Mouse (Mus musculus) cerebral cortex, adult 2 months (tissue): ENCODE measurements around the gene Helz2.

Source experiments
- WGBS: fragments of 180-500 bp; shearing (Covaris S2); methylation state at CpG from one replicate; pipeline ENCODE4 v1.1.7; 2018; 5-methylcytosine and 5-hydroxymethylcytosine counted together

The Helz2 gene

DNA sequence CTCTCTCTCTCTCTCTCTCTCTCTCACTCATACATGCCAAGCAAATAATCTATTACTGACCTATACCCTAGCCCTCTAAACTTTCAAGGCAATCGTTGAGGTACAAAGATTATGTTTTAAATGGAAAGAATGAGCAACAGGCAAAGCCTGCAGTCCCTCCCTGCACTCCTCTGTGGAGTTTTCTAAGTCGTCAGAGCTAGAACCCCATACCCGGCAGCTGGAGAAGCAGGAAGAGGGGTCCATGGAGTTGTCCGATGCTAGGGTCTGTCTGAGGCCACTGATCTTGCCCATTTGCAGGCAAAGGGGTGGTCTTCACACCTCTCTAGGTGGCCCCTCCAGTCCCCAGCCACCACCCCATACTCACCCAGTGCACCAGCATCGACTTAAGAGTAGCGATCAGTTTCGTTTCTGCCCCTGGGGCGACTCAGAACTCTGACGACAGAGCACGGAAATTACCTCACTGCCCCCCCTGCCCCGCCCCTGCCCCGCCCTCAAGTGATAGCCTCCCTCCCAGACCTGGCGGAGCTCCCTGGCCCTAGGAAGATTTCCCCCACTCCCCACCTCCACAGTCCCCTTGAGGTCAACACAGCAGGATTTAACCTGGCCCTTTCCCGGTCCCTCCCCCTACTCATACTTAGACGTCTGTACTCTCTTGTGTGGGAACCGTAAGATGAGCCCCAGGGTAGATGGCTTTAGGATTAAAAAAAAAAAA, at the start of gene Helz2:
TSS of gene Helz2 (minus strand) at position 426 of the 712 bp plus-strand sequence.
- WGBS, result 22% methylated on average over 16 of the region's 16 CpGs

- WGBS, result 49% methylated on average over 1 of the region's 1 CpGs
These were observed 49.1 kb upstream of the Helz2 start for GRCm38 (mm10) chr2:181290937-181291336.

DNA sequence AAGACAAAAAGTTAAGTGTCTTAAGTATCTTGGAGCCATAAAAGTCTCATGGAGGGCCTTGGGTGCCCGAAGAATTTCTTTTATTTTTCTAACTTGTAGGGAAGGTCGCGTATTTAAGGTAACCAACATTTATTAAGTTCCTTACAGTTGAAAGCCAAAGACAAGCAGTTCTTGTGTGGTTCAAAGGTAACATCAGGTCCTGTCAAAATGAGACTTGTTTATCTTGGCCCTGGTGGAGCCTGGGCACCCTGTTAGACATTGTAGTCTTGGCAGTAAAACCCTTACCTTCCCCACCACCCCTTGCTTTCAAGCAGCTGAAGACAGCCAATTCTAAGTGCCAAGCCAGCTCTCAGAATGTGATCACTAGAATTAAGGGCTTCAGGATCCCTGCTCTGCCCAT, 46.9 kb upstream of the Helz2 start:
- WGBS, result 74% methylated on average over 3 of the region's 3 CpGs

DNA sequence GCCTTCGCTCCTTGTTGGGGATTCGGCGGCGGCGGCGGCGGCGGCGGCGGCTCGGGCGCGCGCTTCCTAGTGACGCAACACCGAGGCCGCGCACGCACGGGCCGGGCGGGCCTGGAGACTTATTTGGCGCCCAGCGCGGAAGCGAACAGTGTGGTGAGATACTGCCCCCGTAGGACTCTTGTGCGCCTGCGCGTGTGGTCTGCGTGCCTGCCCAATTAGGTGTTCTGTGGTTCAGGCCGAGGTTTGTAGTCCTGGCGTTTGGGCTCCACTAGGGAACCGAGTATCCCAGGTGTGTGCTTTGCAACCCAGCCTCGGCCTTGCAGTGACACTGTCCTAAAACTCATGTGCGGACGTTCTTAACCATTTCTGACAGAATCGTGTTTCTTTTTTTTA, 46.1 kb upstream of the Helz2 start, which contains the start of gene Gmeb2:
TSS of gene Gmeb2 (minus strand) at position 78 of the 393 bp plus-strand sequence.
- 6% methylated on average over 37 of the region's 38 CpGs for WGBS

DNA sequence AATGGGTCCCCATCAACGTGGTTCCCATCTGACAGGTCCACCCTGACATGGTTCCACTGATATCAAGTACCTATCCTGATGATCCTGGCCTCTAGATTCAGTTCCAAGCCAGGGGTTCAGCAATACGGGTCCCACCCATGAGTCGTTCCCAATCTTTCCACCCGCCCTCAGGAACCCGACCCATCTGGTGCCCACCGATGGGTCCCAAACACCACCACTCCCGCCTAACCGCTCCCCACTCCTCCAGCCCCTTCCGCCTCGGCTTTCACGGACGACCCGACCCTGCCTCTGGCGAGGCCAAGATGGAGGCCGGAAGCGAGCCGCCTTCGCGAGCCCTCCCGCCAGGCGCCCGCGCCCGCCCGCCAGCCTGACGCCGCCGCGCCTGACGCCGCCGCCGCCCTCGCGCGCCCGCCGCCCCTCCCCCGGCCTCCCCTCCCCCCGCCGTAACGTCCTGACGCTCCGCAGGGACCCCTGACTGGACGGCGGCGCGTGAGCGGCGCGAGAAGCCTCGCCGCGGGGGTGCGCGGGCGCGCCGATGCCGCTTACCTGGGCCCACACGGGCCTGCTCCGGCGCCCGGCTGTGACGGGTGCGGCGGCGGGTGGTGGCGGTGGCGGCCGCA, 45.6 kb upstream of the Helz2 start:
- 5% methylated on average over 42 of the region's 71 CpGs for WGBS

- 34% methylated on average over 6 of the region's 6 CpGs for WGBS
These were observed 45.0 kb upstream of the Helz2 start for GRCm38 (mm10) chr2:181286629-181287337.

DNA sequence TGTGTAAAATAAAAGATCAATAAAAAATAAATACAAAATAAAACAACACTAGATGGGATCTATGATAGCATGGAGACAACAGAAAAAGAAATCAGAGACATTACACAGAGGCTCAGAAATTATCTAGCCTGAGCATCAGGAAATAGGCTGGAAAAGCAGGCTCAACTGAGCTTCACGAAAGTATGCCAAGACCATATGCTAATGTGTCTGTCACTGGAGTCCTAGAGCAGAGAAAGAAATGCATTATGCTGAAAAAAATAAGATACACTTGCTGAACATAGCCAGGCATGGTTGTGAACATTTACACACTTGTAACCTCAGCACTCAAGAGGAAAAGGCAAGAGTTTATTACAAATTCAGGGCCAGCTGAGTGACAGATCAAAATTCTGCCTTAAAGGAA, 38.1 kb upstream of the Helz2 start:
- 23% methylated on average over 1 of the region's 1 CpGs for WGBS

DNA sequence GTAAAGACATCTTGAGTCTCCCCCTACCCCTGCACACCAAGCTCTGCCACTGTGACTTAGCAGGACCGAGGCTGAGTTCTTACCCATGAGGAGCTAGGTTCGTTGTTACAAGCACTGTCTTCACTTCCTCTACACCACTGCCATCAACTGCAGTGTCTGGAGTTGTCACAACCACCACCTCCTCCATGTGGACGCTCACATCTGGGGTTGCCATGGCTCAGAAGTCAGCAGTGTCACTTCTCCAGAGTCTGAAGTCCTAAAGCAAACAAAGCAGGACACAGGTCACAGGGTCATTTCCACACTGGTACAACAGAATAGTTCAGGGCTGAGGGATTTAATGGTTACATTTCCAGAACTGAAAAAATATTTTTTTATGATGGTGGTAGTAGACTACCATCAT, 36.0 kb upstream of the Helz2 start:
- 84% methylated on average over 3 of the region's 3 CpGs for WGBS

- WGBS, result 74% methylated on average over 1 of the region's 1 CpGs
These were observed 34.9 kb upstream of the Helz2 start for GRCm38 (mm10) chr2:181276766-181277165.

DNA sequence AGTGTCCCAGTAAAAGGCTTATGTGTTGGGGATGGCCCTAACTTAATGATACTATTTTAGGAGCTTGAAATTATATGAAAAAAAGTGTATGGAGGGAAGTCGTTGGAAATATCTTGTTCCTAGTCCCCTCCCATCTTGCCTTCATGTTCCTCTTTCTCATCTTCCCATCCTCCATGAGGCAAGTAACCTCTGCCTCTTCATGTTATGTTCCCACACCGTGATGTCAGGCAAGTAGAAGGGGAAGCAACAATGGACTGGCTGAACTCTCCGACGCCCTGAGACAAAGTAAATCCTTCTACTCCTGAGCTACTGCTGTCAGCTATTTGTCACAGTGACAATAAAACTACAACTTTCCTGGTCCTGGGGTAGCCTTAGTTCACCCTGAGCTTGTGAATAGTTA, 32.8 kb upstream of the Helz2 start:
- WGBS, result 78% methylated on average over 4 of the region's 4 CpGs

DNA sequence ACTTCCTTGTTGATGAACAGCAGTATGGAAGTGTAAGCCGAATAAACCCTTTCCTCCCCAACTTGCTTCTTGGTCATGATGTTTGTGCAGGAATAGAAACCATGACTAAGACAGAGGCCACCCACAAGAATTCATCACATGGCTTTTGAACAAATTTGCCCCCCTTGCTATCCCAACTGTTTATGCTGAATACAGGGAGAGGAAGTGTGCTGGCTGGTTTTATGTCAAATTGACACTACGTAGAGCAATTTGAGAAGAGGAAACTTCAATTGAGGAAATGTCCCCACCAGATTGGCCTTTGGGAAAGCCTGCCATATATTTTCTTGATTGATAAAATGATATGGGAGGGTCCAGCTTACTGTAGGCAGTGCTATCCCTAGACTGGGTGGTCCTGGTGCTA, 32.0 kb upstream of the Helz2 start:
- 45% methylated on average over 2 of the region's 2 CpGs for WGBS

- WGBS, result 80% methylated on average over 2 of the region's 2 CpGs
These were observed 30.3 kb upstream of the Helz2 start for GRCm38 (mm10) chr2:181272092-181272491.

DNA sequence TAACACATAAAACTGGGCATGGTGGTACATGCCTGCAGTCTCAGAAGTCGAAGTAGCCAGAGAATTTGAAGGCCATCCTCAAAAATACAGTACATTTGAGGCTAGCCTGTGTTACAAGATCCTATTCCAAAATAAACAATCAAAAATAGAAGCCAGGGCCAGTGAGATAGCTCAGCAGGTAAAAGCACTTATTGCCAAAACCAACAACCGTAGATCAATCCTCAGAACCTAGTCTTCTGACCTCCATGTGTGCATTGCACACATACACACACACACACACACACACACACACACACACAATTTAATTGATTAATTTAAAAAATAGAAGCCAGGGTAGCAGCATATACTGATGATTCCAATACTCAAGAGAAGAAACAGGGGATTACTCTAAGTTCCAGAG, 25.0 kb upstream of the Helz2 start:
- 90% methylated on average over 2 of the region's 2 CpGs for WGBS

DNA sequence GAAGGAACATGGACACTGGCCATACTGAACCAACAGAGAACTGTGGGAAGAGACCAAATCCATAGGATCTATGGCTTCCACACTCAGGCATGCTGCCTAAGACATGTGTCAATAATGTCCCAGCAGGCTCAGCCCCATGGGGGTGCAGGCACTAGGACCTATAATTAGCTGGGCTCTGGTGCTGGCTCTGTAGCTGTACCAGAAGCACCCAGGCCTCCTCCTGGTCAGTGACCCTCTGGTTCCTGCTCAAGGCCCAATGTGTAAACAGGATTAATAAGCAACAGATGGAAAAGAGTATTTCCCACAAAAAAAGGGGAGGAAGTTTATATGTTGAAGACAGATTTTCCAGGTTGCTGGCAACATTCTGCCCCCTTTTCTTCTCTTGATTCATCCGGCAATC, 11.4 kb upstream of the Helz2 start:
- WGBS, result 88% methylated on average over 1 of the region's 1 CpGs

DNA sequence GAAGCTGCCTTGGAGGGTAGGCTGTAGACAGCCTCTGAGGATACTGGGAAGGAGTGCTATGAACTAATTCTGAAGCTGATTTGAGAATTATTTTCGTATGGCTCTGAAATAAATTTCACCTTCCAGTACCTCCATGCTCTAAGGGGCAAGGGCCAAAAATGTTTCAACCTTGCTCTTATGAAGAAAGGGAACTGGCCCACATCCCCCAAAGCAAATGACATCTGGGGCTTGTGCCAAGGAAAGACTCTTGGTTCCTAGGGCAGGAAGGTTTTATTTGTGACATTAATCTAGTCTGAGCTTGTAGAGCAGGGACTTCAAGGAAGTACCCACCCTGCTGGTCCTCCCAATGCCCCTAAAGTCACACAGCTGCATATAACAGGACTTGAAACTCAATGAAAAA, 10.0 kb upstream of the Helz2 start:
- WGBS, result 95% methylated on average over 1 of the region's 1 CpGs

GRCm38 (mm10) chr2:181249217-181249616, 7.4 kb upstream of the Helz2 start:
- 82% methylated on average over 10 of the region's 10 CpGs for WGBS

DNA sequence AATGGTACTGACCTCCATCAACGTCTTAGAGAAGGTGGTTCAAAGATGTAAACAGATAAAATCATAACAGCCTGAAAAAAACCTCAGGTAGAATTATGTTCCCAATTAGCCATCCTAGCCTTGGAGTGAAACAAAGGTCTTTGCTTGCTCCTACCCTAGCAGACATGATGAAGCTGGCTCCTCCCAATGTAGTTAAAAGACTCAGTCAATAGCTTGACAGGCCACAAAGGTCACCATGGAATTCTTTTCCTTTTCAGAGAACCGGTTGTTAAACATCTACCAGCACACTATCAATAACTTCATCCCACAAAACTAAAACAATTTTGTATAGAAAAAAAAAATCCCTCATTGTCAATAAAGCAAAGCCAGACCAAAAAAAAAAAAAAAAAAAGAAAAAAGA, 3.2 kb upstream of the Helz2 start:
- 61% methylated on average over 2 of the region's 2 CpGs for WGBS

- 47% methylated on average over 11 of the region's 11 CpGs for WGBS
These were observed 2.0 kb upstream of the Helz2 start for GRCm38 (mm10) chr2:181243706-181244394.

DNA sequence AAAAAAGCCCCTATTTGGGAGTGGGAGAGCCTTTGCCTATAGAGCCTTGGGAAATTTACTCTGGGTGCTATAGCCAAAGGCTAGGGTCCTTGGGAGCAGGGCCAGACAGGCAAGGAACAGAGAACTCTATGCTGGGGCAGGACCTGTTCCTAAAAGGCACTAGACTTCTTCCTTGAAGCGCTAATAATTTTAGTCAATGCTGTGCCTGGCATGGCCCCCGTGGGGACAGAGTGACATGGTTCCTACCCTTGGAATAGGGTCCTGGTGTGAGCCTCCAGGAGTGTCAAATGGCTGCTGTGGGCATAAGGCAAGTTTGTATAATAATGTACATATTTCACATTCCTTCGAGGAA, 463 bp upstream of the Helz2 start:
- WGBS, result 78% methylated on average over 3 of the region's 3 CpGs

GRCm38 (mm10) chr2:181240806-181241440, 904 bp downstream of the Helz2 start:
- 96% methylated on average over 13 of the region's 13 CpGs for WGBS

DNA sequence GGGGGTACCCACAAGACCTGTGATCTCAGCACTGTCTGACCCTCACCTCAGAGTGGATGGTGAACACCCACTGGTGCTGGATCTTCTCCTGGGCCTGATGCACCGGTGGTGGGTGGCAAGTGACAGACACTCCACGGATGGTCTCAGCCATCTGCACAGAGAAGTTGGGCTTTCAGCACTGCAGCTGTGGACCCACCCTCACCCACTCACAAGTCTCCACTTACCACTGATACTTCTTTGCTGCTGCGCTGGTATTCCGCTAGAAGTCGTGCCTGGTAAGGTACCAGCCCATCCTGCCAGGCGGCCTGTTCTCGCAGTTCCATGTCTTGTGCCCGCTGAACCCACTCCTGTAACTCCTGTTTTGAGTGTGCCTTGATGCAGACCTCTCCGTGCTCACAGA, 2.6 kb downstream of the Helz2 start:
- WGBS, result 69% methylated on average over 9 of the region's 9 CpGs

- 64% methylated on average over 2 of the region's 2 CpGs for WGBS
These were observed 3.0 kb downstream of the Helz2 start for GRCm38 (mm10) chr2:181238861-181239260.
